27 mouse cellular contexts compared by ENCODE assay signal in genomic region chr1:37336022-37336421, GRCm38 (mm10).
"Had no signal": no experiment of that assay in that cellular context is flagged by ENCODE, and none has a peak within 500 bp of the region (broad histone marks: within the 10 kb centered on the region; RNA-seq: fewer than 3 reads in every experiment).

No protein-coding gene starts in this region.

- H3K27me3 ChIP-seq: heart, embryonic 13.5 days; heart, embryonic 15.5 days; hindbrain, embryonic 12.5 days; intestine, embryonic 15.5 days; limb, embryonic 13.5 days; limb, embryonic 15.5 days; liver, embryonic 12.5 days had no signal

- H3K9me3 ChIP-seq: heart, embryonic 13.5 days; heart, embryonic 15.5 days; hindbrain, embryonic 10.5 days; hindbrain, embryonic 12.5 days; intestine, embryonic 15.5 days; limb, embryonic 13.5 days; limb, embryonic 15.5 days; liver, embryonic 12.5 days had no signal

- H3K4me1 ChIP-seq: intestine, embryonic 15.5 days had no signal

- ATAC-seq: hindbrain, embryonic 16.5 days; inflammation-experienced regulatory T-cells, adult 6 months; intestine, embryonic 15.5 days; intestine, postnatal 0 days; liver, embryonic 12.5 days had no signal

- H3K4me2 ChIP-seq: heart, embryonic 11.5 days; heart, embryonic 13.5 days; heart, embryonic 15.5 days; hindbrain, embryonic 12.5 days; hindbrain, embryonic 14.5 days; intestine, embryonic 15.5 days; limb, embryonic 13.5 days; limb, embryonic 15.5 days; liver, embryonic 12.5 days had no signal

- H3K36me3 ChIP-seq: heart, embryonic 13.5 days; heart, embryonic 15.5 days; hindbrain, embryonic 10.5 days; hindbrain, embryonic 12.5 days; intestine, embryonic 15.5 days; limb, embryonic 13.5 days; limb, embryonic 15.5 days; liver, embryonic 12.5 days had no signal

- DNase-seq: gastrocnemius, postnatal 14 days; gastrocnemius, postnatal 36 days; heart, adult 11 months; heart, adult 2 months; heart, postnatal 14 days; heart, postnatal 4 days; kidney, adult 18-20 months; kidney, adult 9 months; kidney, postnatal 10 days; kidney, postnatal 25 days; left cerebral cortex, postnatal 4 days had no signal

- H3K27ac ChIP-seq: heart, adult 2 months; heart, embryonic 13.5 days; heart, embryonic 15.5 days; hindbrain, embryonic 10.5 days; hindbrain, embryonic 12.5 days; hindbrain, embryonic 14.5 days; intestine, embryonic 15.5 days; layer of hippocampus, adult 2 months; left cerebral cortex, adult 2 months; limb, embryonic 13.5 days; limb, embryonic 15.5 days; liver, embryonic 12.5 days; liver, embryonic 14.5 days had no signal

- H3K9ac ChIP-seq: heart, embryonic 13.5 days; heart, embryonic 15.5 days; hindbrain, embryonic 12.5 days; hindbrain, embryonic 14.5 days; intestine, embryonic 15.5 days; limb, embryonic 13.5 days; limb, embryonic 15.5 days; liver, embryonic 12.5 days; liver, embryonic 14.5 days had no signal

- H3K4me3 ChIP-seq: heart, adult 2 months; heart, embryonic 13.5 days; heart, embryonic 15.5 days; hindbrain, embryonic 10.5 days; hindbrain, embryonic 12.5 days; intestine, embryonic 15.5 days; layer of hippocampus, adult 2 months; left cerebral cortex, adult 2 months; limb, embryonic 13.5 days; limb, embryonic 15.5 days; liver, embryonic 12.5 days had no signal
